Mouse (Mus musculus): ENCODE data around the gene Pspn. TPM values are rescaled to one million over a fixed set of nuclear protein-coding genes. Genes with fewer than 3 reads are reported as not detected.

Gene Pspn
- polyA plus RNA-seq, 1 experiment from 2014 or later = not detected

DNA sequence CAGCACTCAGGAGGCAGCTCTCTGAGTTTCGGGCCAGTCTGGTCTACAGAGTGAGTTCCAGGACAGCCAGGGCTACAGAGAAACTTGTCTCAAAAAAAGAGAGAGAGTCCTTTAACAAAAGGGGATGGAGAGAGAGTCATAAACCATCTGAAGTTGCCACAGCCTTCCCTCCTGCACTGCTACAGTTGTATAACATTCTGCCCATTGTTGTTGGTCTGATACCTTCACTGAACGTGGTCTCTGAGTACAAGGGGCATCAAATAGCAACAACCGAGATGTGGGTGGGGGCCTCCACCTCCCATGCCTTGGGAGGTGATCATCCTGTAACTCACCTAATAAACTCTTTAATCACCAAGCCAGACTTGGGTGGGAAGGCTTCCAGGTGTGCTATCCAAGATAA is 14.2 kb downstream of the Pspn start:
- Histone ChIP-seq H3K4me3 (ENCODE audit: control insufficient read depth in 1 of 2, insufficient read depth in 1 of 2, low read depth in 1 of 2, low read length in 2 of 2) (no peak overlapping the region), H3K9me3 (ENCODE audit: control insufficient read depth, low read length) (no peaks in the 10 kb centered on the region), H3K36me3 (ENCODE audit: control insufficient read depth, insufficient read depth, low read length) (no peaks in the 10 kb centered on the region), H3K27ac (replicated peaks in 1 of 2; ENCODE audit: control insufficient read depth in 1 of 2, insufficient read depth in 1 of 2, low read depth in 2 of 2, low read length in 2 of 2) (no peak overlapping the region), H3K27me3 (ENCODE audit: control insufficient read depth, insufficient read depth, low read length) (no peaks in the 10 kb centered on the region), H3K9ac (ENCODE audit: low read length) (no peak overlapping the region), H3K4me2 (ENCODE audit: low read length) (no peak overlapping the region), H3K4me1 (ENCODE audit: control insufficient read depth in 2 of 2, insufficient read depth in 2 of 2, low read length in 2 of 2) (peaks cover 0 to under 1% of the 10 kb centered on the region in 2 experiments; a peak in 1 of 4 replicates)
- no peak for ATAC-seq (ENCODE audit: insufficient number of reproducible peaks, insufficient read depth, low FRiP score, low read depth)
- 73% methylated on average over 3 of the region's 3 CpGs for WGBS

DNA sequence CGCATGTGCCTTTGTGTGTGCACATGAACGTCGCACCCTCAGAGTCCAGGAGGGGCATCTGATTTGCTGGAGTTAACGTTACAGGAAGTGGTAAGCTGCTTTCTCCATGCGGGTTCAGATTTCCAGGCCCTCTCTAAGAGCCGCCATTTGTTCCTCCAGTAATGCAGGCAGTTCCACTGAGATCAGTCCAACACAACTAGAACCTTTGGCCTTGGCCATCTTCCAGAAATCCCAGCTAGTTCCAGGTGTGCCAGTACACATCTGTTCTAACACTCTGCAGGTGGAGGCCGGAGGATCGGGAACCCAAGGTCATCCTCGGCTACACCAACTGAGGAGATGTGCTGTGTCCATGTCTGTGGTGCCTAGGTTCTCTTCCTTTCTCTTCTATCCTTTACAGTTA is 14.9 kb downstream of the Pspn start:
- H3K4me3 ChIP-seq (ENCODE audit: control insufficient read depth in 1 of 2, insufficient read depth in 1 of 2, low read depth in 1 of 2, low read length in 2 of 2) = no peak overlapping the region
- H3K27ac ChIP-seq (replicated peaks in 1 of 2; ENCODE audit: control insufficient read depth in 1 of 2, insufficient read depth in 1 of 2, low read depth in 2 of 2, low read length in 2 of 2) = no peak overlapping the region
- H3K9me3 ChIP-seq (ENCODE audit: control insufficient read depth, low read length) = no peaks in the 10 kb centered on the region
- no peaks in the 10 kb centered on the region for H3K36me3 ChIP-seq (ENCODE audit: control insufficient read depth, insufficient read depth, low read length)
- H3K27me3 ChIP-seq (ENCODE audit: control insufficient read depth, insufficient read depth, low read length) = no peaks in the 10 kb centered on the region
- no peak for ATAC-seq (ENCODE audit: insufficient number of reproducible peaks, insufficient read depth, low FRiP score, low read depth)
- H3K4me2 ChIP-seq (ENCODE audit: low read length) = no peak overlapping the region
- WGBS = 77% methylated on average over 9 of the region's 9 CpGs
- no peaks in the 10 kb centered on the region for H3K4me1 ChIP-seq (ENCODE audit: control insufficient read depth in 2 of 2, insufficient read depth in 2 of 2, low read length in 2 of 2)
- no peak overlapping the region for H3K9ac ChIP-seq (ENCODE audit: low read length)

DNA sequence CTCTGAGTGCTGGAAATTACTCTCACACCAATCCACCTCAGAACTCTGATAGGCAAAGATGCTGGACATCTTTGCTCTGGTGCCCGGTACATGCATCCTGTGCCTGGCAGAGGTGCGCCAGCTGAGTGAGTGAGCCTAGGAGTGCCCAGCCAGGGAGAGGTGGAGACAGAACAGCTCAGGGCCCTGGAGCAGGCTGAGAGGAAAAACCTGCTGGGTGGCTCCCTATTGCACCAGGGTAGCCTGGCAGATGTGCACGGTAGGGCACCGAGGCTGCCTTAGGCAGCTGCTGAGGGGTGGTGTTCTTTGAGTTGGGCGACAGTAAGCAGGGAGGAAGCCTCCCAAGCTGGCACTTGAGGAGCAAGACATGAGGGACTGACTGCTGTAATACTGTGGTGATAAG is 17.8 kb downstream of the Pspn start, which contains the start of gene Acer1:
TSS of gene Acer1 (minus strand) at position 114 of the 400 bp plus-strand sequence.
- no peak for ATAC-seq (ENCODE audit: insufficient number of reproducible peaks, insufficient read depth, low FRiP score, low read depth)
- Histone ChIP-seq H3K9me3 (ENCODE audit: control insufficient read depth, low read length) (no peaks in the 10 kb centered on the region), H3K4me2 (ENCODE audit: low read length) (no peak within 1 kb of the TSS), H3K36me3 (ENCODE audit: control insufficient read depth, insufficient read depth, low read length) (no peaks in the 10 kb centered on the region), H3K27ac (replicated peaks in 1 of 2; ENCODE audit: control insufficient read depth in 1 of 2, insufficient read depth in 1 of 2, low read depth in 2 of 2, low read length in 2 of 2) (no peak within 1 kb of the TSS), H3K9ac (ENCODE audit: low read length) (no peak within 1 kb of the TSS), H3K4me1 (ENCODE audit: control insufficient read depth in 2 of 2, insufficient read depth in 2 of 2, low read length in 2 of 2) (no peaks in the 10 kb centered on the region), H3K4me3 (ENCODE audit: control insufficient read depth in 1 of 2, insufficient read depth in 1 of 2, low read depth in 1 of 2, low read length in 2 of 2) (no peak within 1 kb of the TSS), H3K27me3 (ENCODE audit: control insufficient read depth, insufficient read depth, low read length) (no peaks in the 10 kb centered on the region)
- 55% methylated on average over 5 of the region's 5 CpGs for WGBS

DNA sequence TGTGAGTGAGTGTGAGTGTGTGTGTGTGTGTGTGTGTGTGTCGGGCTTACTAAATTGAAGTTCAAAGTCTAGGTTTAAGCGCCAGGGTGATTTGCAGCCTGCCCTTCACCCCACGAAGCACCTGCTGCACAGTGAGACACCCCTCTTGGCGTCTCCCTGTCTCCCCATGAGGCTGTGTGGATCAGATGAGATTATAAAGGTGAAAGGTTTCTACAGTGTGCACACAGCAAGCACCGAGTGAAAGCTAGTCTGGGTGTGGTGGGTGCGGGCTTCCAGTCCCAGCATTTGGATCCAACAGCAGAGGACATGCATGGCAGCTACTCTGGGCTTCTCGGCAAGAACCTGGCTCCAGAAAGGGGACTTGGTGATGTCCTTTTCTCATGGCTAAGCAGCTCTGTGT is 18.8 kb downstream of the Pspn start:
- Histone ChIP-seq H3K36me3 (ENCODE audit: control insufficient read depth, insufficient read depth, low read length) (no peaks in the 10 kb centered on the region), H3K27ac (replicated peaks in 1 of 2; ENCODE audit: control insufficient read depth in 1 of 2, insufficient read depth in 1 of 2, low read depth in 2 of 2, low read length in 2 of 2) (no peak overlapping the region), H3K9ac (ENCODE audit: low read length) (no peak overlapping the region), H3K4me3 (ENCODE audit: control insufficient read depth in 1 of 2, insufficient read depth in 1 of 2, low read depth in 1 of 2, low read length in 2 of 2) (no peak overlapping the region), H3K9me3 (ENCODE audit: control insufficient read depth, low read length) (no peaks in the 10 kb centered on the region), H3K4me2 (ENCODE audit: low read length) (no peak overlapping the region), H3K27me3 (ENCODE audit: control insufficient read depth, insufficient read depth, low read length) (no peaks in the 10 kb centered on the region), H3K4me1 (ENCODE audit: control insufficient read depth in 2 of 2, insufficient read depth in 2 of 2, low read length in 2 of 2) (no peaks in the 10 kb centered on the region)
- ATAC-seq (ENCODE audit: insufficient number of reproducible peaks, insufficient read depth, low FRiP score, low read depth) = no peak
- 69% methylated on average over 7 of the region's 7 CpGs for WGBS

DNA sequence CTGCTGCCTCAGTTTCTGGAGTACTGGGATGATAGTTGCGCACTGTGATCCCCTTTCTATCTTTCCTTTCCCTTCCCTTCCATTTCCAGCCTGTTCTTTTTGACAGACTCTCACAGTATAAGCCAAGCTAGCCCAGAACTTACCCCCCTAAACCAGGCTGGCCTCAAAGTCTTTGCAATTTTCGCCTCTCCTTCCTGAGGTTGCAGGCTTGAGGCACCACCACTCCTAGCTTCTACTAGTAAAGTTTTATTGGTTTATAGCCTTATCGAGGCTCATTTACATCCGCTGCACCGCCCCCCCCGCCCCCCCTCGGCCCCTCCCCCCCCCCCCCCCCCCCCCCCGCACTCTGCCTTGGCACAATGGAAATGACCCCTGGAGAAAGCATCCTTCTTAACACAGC is 20.3 kb downstream of the Pspn start:
- Histone ChIP-seq H3K36me3 (ENCODE audit: control insufficient read depth, insufficient read depth, low read length) (no peaks in the 10 kb centered on the region), H3K9ac (ENCODE audit: low read length) (no peak overlapping the region), H3K27ac (replicated peaks in 1 of 2; ENCODE audit: control insufficient read depth in 1 of 2, insufficient read depth in 1 of 2, low read depth in 2 of 2, low read length in 2 of 2) (no peak overlapping the region), H3K27me3 (ENCODE audit: control insufficient read depth, insufficient read depth, low read length) (no peaks in the 10 kb centered on the region), H3K4me2 (ENCODE audit: low read length) (no peak overlapping the region), H3K4me1 (ENCODE audit: control insufficient read depth in 2 of 2, insufficient read depth in 2 of 2, low read length in 2 of 2) (no peaks in the 10 kb centered on the region), H3K9me3 (ENCODE audit: control insufficient read depth, low read length) (no peaks in the 10 kb centered on the region), H3K4me3 (ENCODE audit: control insufficient read depth in 1 of 2, insufficient read depth in 1 of 2, low read depth in 1 of 2, low read length in 2 of 2) (no peak overlapping the region)
- WGBS = 61% methylated on average over 4 of the region's 8 CpGs
- ATAC-seq (ENCODE audit: insufficient number of reproducible peaks, insufficient read depth, low FRiP score, low read depth) = no peak

DNA sequence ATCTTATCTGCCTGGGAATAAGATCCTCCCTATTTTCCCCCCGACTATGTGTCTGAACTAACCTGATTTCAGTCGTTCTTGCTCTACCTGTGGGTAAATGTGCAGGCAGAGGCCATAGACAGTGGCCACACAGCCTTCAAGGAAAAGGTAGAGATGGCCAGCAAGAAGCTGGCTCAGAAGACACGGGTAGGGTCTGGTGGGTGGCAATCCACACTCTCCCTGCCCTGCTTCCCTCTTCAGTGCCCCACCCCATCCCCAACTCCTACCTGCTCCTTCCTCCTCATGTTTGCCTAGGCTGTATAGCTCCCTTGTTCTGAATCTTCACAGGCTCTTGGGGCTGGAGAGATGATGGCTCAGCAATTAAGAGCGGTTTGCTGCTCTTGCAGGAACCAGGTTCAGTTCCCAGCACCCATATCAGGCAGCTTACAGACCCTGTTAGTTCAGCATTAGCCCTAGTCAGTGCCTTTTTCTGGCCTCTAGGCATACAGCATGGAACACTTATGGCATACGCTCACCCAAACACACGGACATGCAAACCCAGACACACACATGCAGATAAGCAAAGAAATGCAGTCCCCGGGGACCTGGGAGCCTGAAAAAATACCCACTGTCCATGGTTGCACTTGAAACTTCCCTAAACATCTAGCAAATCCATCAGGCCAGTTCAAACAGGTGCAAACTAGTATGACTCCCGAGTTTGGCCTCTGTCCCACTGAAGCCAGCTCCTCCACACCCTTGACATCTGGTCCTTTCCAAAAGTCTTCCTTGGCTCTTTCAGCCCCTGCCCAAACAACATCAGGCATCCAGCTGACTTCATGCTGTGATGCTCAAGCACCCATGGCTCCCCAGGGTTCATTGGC is 23.1 kb downstream of the Pspn start:
- Histone ChIP-seq H3K36me3 (ENCODE audit: control insufficient read depth, insufficient read depth, low read length) (no peaks in the 10 kb centered on the region), H3K27ac (replicated peaks in 1 of 2; ENCODE audit: control insufficient read depth in 1 of 2, insufficient read depth in 1 of 2, low read depth in 2 of 2, low read length in 2 of 2) (no peak overlapping the region), H3K9me3 (ENCODE audit: control insufficient read depth, low read length) (no peaks in the 10 kb centered on the region), H3K9ac (ENCODE audit: low read length) (no peak overlapping the region), H3K4me2 (ENCODE audit: low read length) (no peak overlapping the region), H3K4me3 (ENCODE audit: control insufficient read depth in 1 of 2, insufficient read depth in 1 of 2, low read depth in 1 of 2, low read length in 2 of 2) (no peak overlapping the region), H3K27me3 (ENCODE audit: control insufficient read depth, insufficient read depth, low read length) (no peaks in the 10 kb centered on the region), H3K4me1 (ENCODE audit: control insufficient read depth in 2 of 2, insufficient read depth in 2 of 2, low read length in 2 of 2) (no peaks in the 10 kb centered on the region)
- ATAC-seq (ENCODE audit: insufficient number of reproducible peaks, insufficient read depth, low FRiP score, low read depth) = no peak
- WGBS = 61% methylated on average over 8 of the region's 8 CpGs

DNA sequence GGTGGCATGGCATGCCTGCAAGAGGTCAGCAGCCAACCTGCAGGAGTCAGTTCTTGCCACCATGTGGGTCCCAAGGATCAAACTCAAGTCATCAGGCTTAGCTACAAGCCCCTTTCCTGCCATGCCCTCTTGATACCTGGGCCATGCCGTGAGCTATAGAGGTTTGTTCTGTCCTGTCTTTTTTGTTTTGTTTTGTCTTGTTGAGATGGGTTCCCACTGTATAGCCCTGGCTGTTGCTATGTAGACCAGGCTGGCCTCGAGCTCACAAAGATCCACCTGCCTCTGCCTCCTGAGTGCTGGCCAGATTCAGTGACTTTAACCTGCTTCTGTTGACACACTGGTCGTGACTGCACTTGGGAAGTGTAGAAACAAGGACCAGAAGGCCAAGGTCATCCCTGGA is 24.4 kb downstream of the Pspn start:
- H3K9ac ChIP-seq (ENCODE audit: low read length) = no peak overlapping the region
- no peaks in the 10 kb centered on the region for H3K4me1 ChIP-seq (ENCODE audit: control insufficient read depth in 2 of 2, insufficient read depth in 2 of 2, low read length in 2 of 2)
- H3K27me3 ChIP-seq (ENCODE audit: control insufficient read depth, insufficient read depth, low read length) = no peaks in the 10 kb centered on the region
- no peaks in the 10 kb centered on the region for H3K36me3 ChIP-seq (ENCODE audit: control insufficient read depth, insufficient read depth, low read length)
- no peak overlapping the region for H3K4me2 ChIP-seq (ENCODE audit: low read length)
- no peak for ATAC-seq (ENCODE audit: insufficient number of reproducible peaks, insufficient read depth, low FRiP score, low read depth)
- H3K4me3 ChIP-seq (ENCODE audit: control insufficient read depth in 1 of 2, insufficient read depth in 1 of 2, low read depth in 1 of 2, low read length in 2 of 2) = no peak overlapping the region
- no peak overlapping the region for H3K27ac ChIP-seq (replicated peaks in 1 of 2; ENCODE audit: control insufficient read depth in 1 of 2, insufficient read depth in 1 of 2, low read depth in 2 of 2, low read length in 2 of 2)
- 81% methylated on average over 3 of the region's 3 CpGs for WGBS
- H3K9me3 ChIP-seq (ENCODE audit: control insufficient read depth, low read length) = no peaks in the 10 kb centered on the region
